7 mouse cellular contexts compared by ENCODE assay signal in genomic region chr4:114917091-114917490, GRCm38 (mm10). TPM values are rescaled to one million over a fixed set of nuclear protein-coding genes. Genes with fewer than 3 reads are reported as not detected.
DNase-seq lines count a peak whose midpoint lies in the region; ATAC-seq lines count a peak whose summit lies in the region.

No protein-coding gene starts in this region.

- peak; percentile 68 for ATAC-seq in megakaryocyte-erythroid progenitor cell, adult 5-6 weeks (replicated peaks; ENCODE audit: low FRiP score, low TSS enrichment, poor library complexity, severe bottlenecking)

- DNase-seq in layer of hippocampus, postnatal 10 days (ENCODE audit: low spot score in 2 of 2), result peak; percentile 33 to 48
- DNase-seq in layer of hippocampus, adult 18-20 months (ENCODE audit: low spot score in 2 of 2), result no peak
- DNase-seq in ES-CJ7 (ENCODE audit: low read depth, low spot score), result peak; percentile 76
- peak; percentile 79 for DNase-seq in adipocyte (ENCODE audit: low spot score)
- peak; percentile 39 to 67 for DNase-seq in heart, postnatal 10 days
- no peak for DNase-seq in layer of hippocampus, postnatal 25 days (ENCODE audit: extremely low spot score in 1 of 2, low spot score in 1 of 2)

- intact Hi-C loops in heart, postnatal 10 days (cut with DNase I), result loop anchor here (1.0 kb wide), 1 partner anchor 30 kb away; no protein-coding TSS in a partner anchor

RNA-seq across cellular contexts. Expression of gene Foxd2, which starts 8.4 kb away (rescaled TPM):
- under 1 TPM; 0.20 to 0.39 TPM for total RNA-seq in layer of hippocampus, postnatal 10 days (2021)
- total RNA-seq in layer of hippocampus, adult 18-20 months (2021), result under 1 TPM; 0.20 to 0.27 TPM
- total RNA-seq in heart, postnatal 10 days (2021), result under 1 TPM; 0.47 to 0.77 TPM
- total RNA-seq in megakaryocyte-erythroid progenitor cell, adult 5-6 weeks (2014; fragmentation: Nextera tagmentation), result 0.09 and 0.27 TPM in 2 replicates
- 1.2 TPM in 1 of 2 replicates, not detected in the other for total RNA-seq in megakaryocyte-erythroid progenitor cell, adult 5-6 weeks (2017)
- under 1 TPM; 0.17 to 0.35 TPM for total RNA-seq in layer of hippocampus, postnatal 25 days (2021)

RNA-seq across cellular contexts. Expression of gene Foxe3, which starts 8.7 kb away (rescaled TPM):
- total RNA-seq in layer of hippocampus, postnatal 10 days (2021), result not detected
- total RNA-seq in layer of hippocampus, adult 18-20 months (2021), result not detected
- not detected for total RNA-seq in heart, postnatal 10 days (2021)
- total RNA-seq in megakaryocyte-erythroid progenitor cell, adult 5-6 weeks (2014; fragmentation: Nextera tagmentation), result not detected in 2 replicates
- total RNA-seq in megakaryocyte-erythroid progenitor cell, adult 5-6 weeks (2017), result not detected in 2 replicates
- total RNA-seq in layer of hippocampus, postnatal 25 days (2021), result not detected

Comparison
In these comparisons a context has a peak if more than half of its experiments do, and no peak if none do; other contexts are left out.
1. DNase-seq: peak in layer of hippocampus, postnatal 10 days (2 of 2), ES-CJ7 (single experiment), adipocyte (single experiment) and heart, postnatal 10 days (2 of 2); none in layer of hippocampus, adult 18-20 months (0 of 2) and layer of hippocampus, postnatal 25 days (0 of 2).